Mouse (Mus musculus): ENCODE measurements around the gene Maml2. TPM values are rescaled to one million over a fixed set of nuclear protein-coding genes. Genes with fewer than 3 reads are reported as not detected.

Gene Maml2
- polyA plus RNA-seq, 1 experiment from 2014 or later = 12.5 TPM

DNA sequence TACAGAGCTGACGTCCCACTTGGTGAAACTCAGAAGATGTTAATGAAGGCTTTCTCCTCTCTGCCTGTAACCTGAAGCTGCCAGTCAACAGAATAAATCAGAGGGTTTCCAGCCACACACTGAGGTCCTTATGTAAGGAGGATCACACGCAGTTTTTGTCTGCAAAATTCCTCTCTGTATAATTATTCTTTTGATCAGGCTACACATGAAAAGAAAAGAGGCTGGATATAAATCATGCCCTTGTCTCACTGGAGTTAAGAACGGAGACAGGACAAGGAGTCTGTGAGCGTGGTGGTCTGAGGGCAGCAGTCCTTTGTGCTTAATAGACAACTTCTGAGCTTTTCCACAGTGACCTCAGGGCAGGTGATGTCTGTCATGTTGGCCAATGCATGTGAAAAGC lies 181.5 kb downstream of the Maml2 start:
- no peaks in the 10 kb centered on the region for H3K27me3 ChIP-seq
- H3K36me3 ChIP-seq = no peaks in the 10 kb centered on the region
- peaks cover 27% of the 10 kb centered on the region for H3K4me1 ChIP-seq (replicated peaks)
- H3K4me3 ChIP-seq (replicated peaks) = no peak overlapping the region
- WGBS = 16% methylated on average over 4 of the region's 4 CpGs
- H3K27ac ChIP-seq = no peak overlapping the region
- no peaks in the 10 kb centered on the region for H3K9me3 ChIP-seq
- H3K4me2 ChIP-seq = no peak overlapping the region
- ATAC-seq (ENCODE audit: insufficient number of reproducible peaks, insufficient read depth, low FRiP score, low TSS enrichment, low read depth) = no peak
- H3K9ac ChIP-seq (replicated peaks) = 0 out of 2 replicates have a peak overlapping the region, but pooled peaks have one; percentile 19

DNA sequence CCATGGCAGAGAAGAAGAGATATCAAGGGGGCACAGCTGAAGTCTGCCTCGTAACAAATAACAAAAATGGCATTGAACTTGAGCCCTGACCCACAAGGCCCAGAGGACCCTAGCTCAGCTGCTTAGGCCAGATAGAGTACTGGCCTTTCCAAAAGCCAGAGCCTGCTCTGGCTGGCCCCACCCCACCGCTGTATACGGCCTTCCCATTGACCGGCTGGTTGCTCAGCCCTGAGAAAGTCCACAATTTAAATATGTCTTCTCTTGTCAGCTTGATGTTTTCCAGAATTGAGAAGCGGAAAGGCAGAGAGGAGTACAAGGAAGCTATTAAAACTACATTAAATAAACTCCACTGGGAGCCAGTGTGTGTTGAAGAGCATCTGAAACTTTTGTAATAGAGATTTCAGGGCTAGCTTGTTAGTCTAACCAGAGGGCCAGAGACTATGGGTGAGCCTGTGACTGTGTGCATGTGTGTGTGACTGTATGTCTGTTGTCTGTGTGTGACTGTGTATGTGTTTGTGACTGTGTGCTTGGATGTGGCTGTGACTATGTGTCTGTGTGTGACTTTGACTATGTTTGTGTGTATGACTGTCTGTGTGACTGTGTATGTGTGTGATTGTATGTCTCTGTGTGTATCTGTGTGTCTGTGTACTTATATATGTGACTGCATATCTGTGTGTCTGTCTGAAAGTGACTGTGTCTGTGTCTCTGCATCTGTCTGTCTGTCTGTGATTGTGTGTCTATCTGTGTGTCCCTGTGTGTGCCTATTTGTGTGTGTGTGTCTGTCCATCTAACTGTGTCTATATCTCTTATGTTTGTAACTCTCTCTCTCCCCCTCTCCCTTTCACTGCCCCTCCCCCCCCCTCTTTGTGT lies 185.7 kb downstream of the Maml2 start:
- Histone ChIP-seq H3K4me2 (0 out of 2 replicates have a peak overlapping the region, but pooled peaks have one; percentile 6), H3K9ac (replicated peaks) (no peak overlapping the region), H3K27me3 (no peaks in the 10 kb centered on the region), H3K4me1 (replicated peaks) (peaks cover 38% of the 10 kb centered on the region), H3K36me3 (no peaks in the 10 kb centered on the region), H3K4me3 (replicated peaks) (no peak overlapping the region), H3K27ac (peak overlapping the region; percentile 32), H3K9me3 (no peaks in the 10 kb centered on the region)
- ATAC-seq (ENCODE audit: insufficient number of reproducible peaks, insufficient read depth, low FRiP score, low TSS enrichment, low read depth) = peak; percentile 71
- WGBS = 44% methylated on average over 5 of the region's 5 CpGs

DNA sequence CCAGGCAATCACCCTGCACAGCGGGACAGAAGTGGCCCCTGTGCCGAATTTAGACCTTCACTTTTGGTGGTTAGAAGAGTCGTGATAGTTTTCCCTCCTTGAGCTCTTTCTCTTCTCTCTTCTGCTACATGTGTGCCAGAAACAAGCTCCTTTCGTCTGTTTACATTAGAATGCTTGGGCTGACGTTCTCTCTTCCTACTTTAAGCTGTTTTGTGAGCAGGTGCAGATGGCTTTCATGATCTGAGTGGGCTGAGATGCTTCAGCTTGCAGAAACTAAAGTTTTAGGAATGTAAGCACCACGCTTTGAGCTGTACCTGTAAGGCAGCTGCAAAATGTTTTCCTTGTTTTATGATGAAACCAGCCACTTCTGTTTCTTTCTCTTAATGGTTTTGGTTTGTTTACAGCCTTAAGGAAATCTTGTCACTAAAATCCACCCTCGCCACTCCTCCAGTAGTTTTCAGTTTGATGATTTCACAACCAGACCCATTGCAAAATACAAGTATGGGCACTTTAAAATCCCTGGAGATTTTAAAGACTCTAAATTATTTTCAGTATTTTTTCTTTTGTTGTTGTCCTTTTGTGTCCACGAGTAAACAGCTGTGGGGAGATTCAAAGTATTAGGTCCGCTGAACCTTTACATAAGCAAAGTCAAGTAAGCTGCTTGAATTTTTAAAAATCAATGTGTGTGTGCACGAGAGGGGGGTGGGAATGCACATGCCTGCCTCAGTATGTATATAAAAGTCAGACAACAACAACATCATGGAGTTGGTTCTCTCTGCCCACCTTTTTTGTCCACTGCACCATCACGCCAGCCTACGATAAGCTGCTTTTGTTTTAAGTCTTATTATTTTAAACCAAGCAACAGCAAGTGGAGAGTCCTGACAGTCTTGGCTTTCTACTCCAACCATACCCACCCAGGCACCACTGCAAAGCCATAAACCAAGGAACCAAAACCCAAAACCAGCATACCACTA lies 186.8 kb downstream of the Maml2 start:
- H3K9me3 ChIP-seq = no peaks in the 10 kb centered on the region
- peak overlapping the region; percentile 32 for H3K27ac ChIP-seq
- peaks cover 28% of the 10 kb centered on the region for H3K4me1 ChIP-seq (replicated peaks)
- no peak overlapping the region for H3K4me3 ChIP-seq (replicated peaks)
- no peak for ATAC-seq (ENCODE audit: insufficient number of reproducible peaks, insufficient read depth, low FRiP score, low TSS enrichment, low read depth)
- peak overlapping the region; percentile 6 for H3K4me2 ChIP-seq
- H3K27me3 ChIP-seq = no peaks in the 10 kb centered on the region
- no peaks in the 10 kb centered on the region for H3K36me3 ChIP-seq
- 48% methylated on average over 12 of the region's 12 CpGs for WGBS
- no peak overlapping the region for H3K9ac ChIP-seq (replicated peaks)

DNA sequence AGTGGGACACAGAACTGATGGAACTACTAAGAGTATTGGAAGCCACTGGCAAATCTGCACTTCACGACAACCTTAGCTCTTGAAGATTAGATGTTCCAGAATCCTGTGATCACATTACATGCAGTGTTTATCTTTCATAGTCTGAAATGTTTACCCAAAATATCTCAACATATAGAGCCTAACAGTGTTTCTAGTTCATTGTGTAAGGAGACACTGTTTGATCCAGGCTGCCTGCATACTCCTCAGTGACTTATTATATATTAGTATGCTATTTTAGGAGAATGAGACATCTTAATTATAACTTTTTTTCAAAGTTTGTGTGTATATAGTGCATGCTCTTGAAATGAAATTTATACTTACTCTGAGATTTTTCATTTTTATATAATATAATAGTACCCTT lies 188.2 kb downstream of the Maml2 start:
- no peak overlapping the region for H3K4me2 ChIP-seq
- H3K9me3 ChIP-seq = no peaks in the 10 kb centered on the region
- H3K9ac ChIP-seq (replicated peaks) = no peak overlapping the region
- H3K27me3 ChIP-seq = no peaks in the 10 kb centered on the region
- WGBS = 68% methylated on average over 1 of the region's 1 CpGs
- no peak overlapping the region for H3K27ac ChIP-seq
- H3K36me3 ChIP-seq = no peaks in the 10 kb centered on the region
- ATAC-seq (ENCODE audit: insufficient number of reproducible peaks, insufficient read depth, low FRiP score, low TSS enrichment, low read depth) = no peak
- H3K4me3 ChIP-seq (replicated peaks) = no peak overlapping the region
- H3K4me1 ChIP-seq (replicated peaks) = peaks cover 26% of the 10 kb centered on the region

DNA sequence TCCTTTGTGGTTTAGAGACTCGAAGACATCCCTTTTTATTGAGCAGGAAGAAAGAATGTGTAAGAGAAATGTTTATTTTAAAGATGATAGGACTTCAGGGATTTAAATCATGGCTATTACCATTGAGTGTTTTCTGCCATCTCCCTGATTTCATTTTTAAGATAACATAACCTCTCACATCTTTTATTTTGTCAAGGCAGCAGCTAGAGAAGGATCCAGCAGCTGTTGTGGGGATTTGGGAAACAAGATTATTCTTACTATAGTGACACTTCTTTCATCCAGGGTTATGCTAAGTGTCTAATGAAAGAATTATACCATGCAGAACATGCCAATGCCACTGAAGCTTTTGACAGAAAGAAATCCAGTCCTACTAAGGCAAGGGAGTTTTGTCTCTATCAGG lies 193.3 kb downstream of the Maml2 start:
- H3K4me1 ChIP-seq (replicated peaks) = peaks cover 7% of the 10 kb centered on the region; the same call in 1 of the 2 replicates
- no peaks in the 10 kb centered on the region for H3K9me3 ChIP-seq
- no peak overlapping the region for H3K9ac ChIP-seq (replicated peaks)
- H3K27me3 ChIP-seq = no peaks in the 10 kb centered on the region
- WGBS = 64% methylated on average over 1 of the region's 1 CpGs
- no peaks in the 10 kb centered on the region for H3K36me3 ChIP-seq
- no peak overlapping the region for H3K27ac ChIP-seq
- H3K4me2 ChIP-seq = no peak overlapping the region
- no peak for ATAC-seq (ENCODE audit: insufficient number of reproducible peaks, insufficient read depth, low FRiP score, low TSS enrichment, low read depth)
- H3K4me3 ChIP-seq (replicated peaks) = no peak overlapping the region

DNA sequence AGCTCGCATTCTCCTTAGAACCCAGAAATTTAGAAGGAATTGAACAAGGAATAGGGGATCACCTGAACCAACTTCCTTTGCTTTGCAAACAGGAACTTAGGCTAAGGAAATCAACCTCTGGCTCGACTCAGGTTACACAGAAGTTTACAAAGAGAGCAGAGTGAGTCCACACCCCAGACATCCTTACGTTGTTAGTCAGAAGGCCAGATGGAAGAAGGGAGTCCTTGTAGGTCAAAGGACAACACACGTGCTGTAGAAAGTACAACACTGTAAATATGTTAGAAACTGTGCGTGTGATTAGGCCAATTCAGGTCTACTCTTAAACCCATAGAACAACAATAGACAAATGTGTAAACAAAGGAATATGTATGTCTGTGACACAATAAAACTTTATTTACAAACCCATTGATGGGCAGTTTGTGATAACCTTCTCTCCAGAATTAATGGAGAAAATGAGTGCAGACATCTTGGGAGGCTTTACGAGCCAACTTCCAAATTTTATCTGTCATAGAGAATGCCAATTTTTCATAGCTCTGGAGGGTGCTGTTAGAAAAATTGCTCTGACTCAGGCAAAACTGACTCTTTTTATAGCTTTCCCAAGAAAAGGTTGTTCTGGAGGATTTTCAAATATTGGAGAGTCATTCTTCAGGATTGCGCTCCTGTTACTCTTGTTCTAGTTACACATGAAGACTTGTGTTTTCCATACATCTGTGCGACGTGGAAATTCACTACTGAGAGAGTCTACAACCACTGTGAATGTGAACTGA lies 194.3 kb downstream of the Maml2 start:
- H3K4me2 ChIP-seq = no peak overlapping the region
- H3K9ac ChIP-seq (replicated peaks) = no peak overlapping the region
- H3K4me3 ChIP-seq (replicated peaks) = no peak overlapping the region
- H3K27ac ChIP-seq = no peak overlapping the region
- WGBS = 77% methylated on average over 9 of the region's 9 CpGs
- no peaks in the 10 kb centered on the region for H3K9me3 ChIP-seq
- no peak for ATAC-seq (ENCODE audit: insufficient number of reproducible peaks, insufficient read depth, low FRiP score, low TSS enrichment, low read depth)
- H3K4me1 ChIP-seq (replicated peaks) = peaks cover 12% of the 10 kb centered on the region
- H3K36me3 ChIP-seq = no peaks in the 10 kb centered on the region
- H3K27me3 ChIP-seq = no peaks in the 10 kb centered on the region

DNA sequence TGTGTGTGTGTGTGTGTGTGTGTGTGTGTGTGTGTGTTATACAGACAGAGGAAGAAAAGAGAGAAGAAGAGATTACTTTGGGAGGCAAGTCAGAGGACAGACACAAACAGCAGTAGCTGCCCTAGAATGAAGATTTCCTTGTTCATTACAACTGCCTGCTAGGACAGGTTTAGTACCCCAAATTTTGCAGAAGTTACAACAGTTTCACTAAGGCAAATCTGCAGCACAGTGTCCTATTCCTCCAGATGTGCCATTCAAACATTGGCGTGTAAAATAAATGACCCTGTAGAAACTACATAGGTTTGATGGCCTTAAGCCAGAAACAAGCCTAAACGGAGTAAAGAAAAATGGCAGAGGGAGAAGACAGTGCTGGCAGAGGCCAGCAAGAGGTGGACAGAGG lies 195.1 kb downstream of the Maml2 start:
- Histone ChIP-seq H3K27ac (no peak overlapping the region), H3K9me3 (no peaks in the 10 kb centered on the region), H3K4me1 (replicated peaks) (peaks cover 18% of the 10 kb centered on the region), H3K27me3 (no peaks in the 10 kb centered on the region), H3K4me3 (replicated peaks) (no peak overlapping the region), H3K9ac (replicated peaks) (no peak overlapping the region), H3K36me3 (no peaks in the 10 kb centered on the region), H3K4me2 (no peak overlapping the region)
- 77% methylated on average over 2 of the region's 2 CpGs for WGBS
- ATAC-seq (ENCODE audit: insufficient number of reproducible peaks, insufficient read depth, low FRiP score, low TSS enrichment, low read depth) = no peak

DNA sequence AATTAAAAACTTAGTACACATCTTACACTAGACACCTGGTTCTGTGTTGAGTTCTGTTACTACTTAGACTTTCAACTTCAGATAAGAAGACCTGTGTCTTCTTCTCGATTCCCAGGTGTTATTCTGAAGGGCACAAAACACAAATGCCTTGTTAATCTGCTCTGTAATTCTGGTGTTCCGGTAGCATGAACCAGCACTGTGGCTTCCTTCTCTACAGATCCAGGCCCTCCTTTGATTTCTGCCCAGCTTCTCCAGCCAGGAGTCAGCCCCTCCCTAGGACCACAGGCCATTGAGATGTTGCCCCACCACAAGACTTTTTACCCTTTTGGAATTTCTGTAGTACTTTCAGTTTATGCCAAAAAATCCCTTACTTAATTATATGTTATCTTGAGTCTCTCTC lies 196.0 kb downstream of the Maml2 start:
- H3K9ac ChIP-seq (replicated peaks) = no peak overlapping the region
- H3K4me3 ChIP-seq (replicated peaks) = no peak overlapping the region
- no peak for ATAC-seq (ENCODE audit: insufficient number of reproducible peaks, insufficient read depth, low FRiP score, low TSS enrichment, low read depth)
- H3K27ac ChIP-seq = no peak overlapping the region
- WGBS = 96% methylated on average over 2 of the region's 2 CpGs
- H3K36me3 ChIP-seq = no peaks in the 10 kb centered on the region
- no peak overlapping the region for H3K4me2 ChIP-seq
- peaks cover 25% of the 10 kb centered on the region for H3K4me1 ChIP-seq (replicated peaks)
- no peaks in the 10 kb centered on the region for H3K27me3 ChIP-seq
- H3K9me3 ChIP-seq = no peaks in the 10 kb centered on the region

DNA sequence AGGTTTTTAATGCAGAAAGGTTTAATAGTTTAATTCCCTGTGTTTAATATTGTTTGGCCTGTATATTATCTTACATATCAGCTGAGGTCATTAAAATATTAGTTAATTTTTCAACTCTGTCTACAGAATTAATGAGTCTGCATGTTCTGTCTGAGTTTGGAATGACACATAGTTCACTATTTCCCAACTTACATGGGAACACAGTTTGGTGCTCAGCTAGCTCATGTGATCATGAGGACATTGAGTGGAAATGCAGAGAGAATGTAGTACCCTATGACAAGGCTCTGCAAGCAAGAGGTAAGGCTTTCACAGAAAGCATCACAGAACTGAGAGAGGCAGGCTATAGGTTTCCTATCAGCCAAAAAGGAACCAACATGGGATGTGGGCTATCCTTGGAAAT lies 197.8 kb downstream of the Maml2 start:
- ATAC-seq (ENCODE audit: insufficient number of reproducible peaks, insufficient read depth, low FRiP score, low TSS enrichment, low read depth) = no peak
- no peak overlapping the region for H3K9ac ChIP-seq (replicated peaks)
- H3K36me3 ChIP-seq = no peaks in the 10 kb centered on the region
- no peak overlapping the region for H3K4me2 ChIP-seq
- no peaks in the 10 kb centered on the region for H3K9me3 ChIP-seq
- no peak overlapping the region for H3K27ac ChIP-seq
- H3K4me1 ChIP-seq (replicated peaks) = peaks cover 28% of the 10 kb centered on the region
- H3K27me3 ChIP-seq = no peaks in the 10 kb centered on the region
- H3K4me3 ChIP-seq (replicated peaks) = no peak overlapping the region

DNA sequence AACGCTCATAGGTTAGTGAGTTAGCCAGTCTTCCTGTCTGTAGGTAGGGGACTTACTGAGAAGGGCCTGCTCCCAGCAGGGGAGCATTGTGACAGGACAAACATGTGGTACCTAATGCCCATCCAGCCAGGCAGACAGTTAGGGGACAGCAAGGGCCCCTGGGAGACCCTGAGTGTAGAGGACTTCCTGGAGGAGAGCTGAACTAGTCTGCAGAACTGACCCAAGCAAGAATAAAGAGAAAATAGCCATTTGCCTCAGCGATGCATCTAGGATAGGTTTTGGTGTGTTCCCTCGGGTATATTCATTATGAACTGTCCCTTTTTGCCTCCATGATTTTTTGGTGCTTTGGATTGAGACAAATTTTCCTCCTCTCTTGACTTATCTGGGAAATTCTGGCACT lies 199.3 kb downstream of the Maml2 start:
- H3K27me3 ChIP-seq = no peaks in the 10 kb centered on the region
- H3K4me3 ChIP-seq (replicated peaks) = no peak overlapping the region
- no peak overlapping the region for H3K4me2 ChIP-seq
- H3K9ac ChIP-seq (replicated peaks) = no peak overlapping the region
- H3K9me3 ChIP-seq = no peaks in the 10 kb centered on the region
- WGBS = 74% methylated on average over 3 of the region's 3 CpGs
- H3K36me3 ChIP-seq = no peaks in the 10 kb centered on the region
- H3K27ac ChIP-seq = peak overlapping the region; percentile 41; the same call in 1 of the 2 replicates
- peaks cover 21% of the 10 kb centered on the region for H3K4me1 ChIP-seq (replicated peaks)
- ATAC-seq (ENCODE audit: insufficient number of reproducible peaks, insufficient read depth, low FRiP score, low TSS enrichment, low read depth) = no peak

Data from limb, embryonic 12.5 days (tissue).